Mouse (Mus musculus) cortical plate, adult 2 months (tissue): ENCODE measurements around the gene Lrrc2. TPM values are rescaled to one million over a fixed set of nuclear protein-coding genes. Genes with fewer than 3 reads are reported as not detected.

Source experiments
- H3K27ac ChIP-seq: fragments of 200-500 bp; 2 replicates; pipeline ENCODE4 v1.5.1; 2012; ENCODE audit warnings: low read length, control low read depth, inconsistent platforms; ENCODE audit not compliant: insufficient read depth
- H3K4me1 ChIP-seq: fragments of 200-500 bp; 2 replicates; pipeline ENCODE4 v1.6.1; 2011; ENCODE audit warnings: low read length; ENCODE audit not compliant: control insufficient read depth, insufficient read depth
- H3K4me3 ChIP-seq: fragments of 200-500 bp; 2 replicates; pipeline ENCODE4 v1.5.1; 2011; ENCODE audit warnings: mild to moderate bottlenecking, low read length, control low read depth; ENCODE audit not compliant: insufficient read depth
- CTCF ChIP-seq: fragments of 200-500 bp; IDR thresholded peaks from 2 replicates; pipeline ENCODE4 v1.5.1; 2011; ENCODE audit warnings: mild to moderate bottlenecking, control low read depth, low read length; ENCODE audit not compliant: insufficient read depth; ENCODE audit errors: extremely low read depth
- POLR2A ChIP-seq: fragments of 200-500 bp; IDR thresholded peaks from 2 replicates; pipeline ENCODE4 v1.6.1; 2011; ENCODE audit warnings: mild to moderate bottlenecking, low read length, control low read depth; ENCODE audit not compliant: insufficient read depth; ENCODE audit errors: extremely low read depth
- polyA plus RNA-seq: library from polyadenylated mRNA; depleted of rRNA; stranded (reverse); fragments of >200 nt; gene quantifications from 2 replicates; pipeline ENCODE4 v1.2.3, GENCODE M21; 2012

Gene Lrrc2
- polyA plus RNA-seq, 1 experiment: 1.3 TPM

- no peak overlapping the region for H3K27ac ChIP-seq
- TF ChIP-seq CTCF: no peak
- no peak for TF ChIP-seq POLR2A
- H3K4me3 ChIP-seq: no peak overlapping the region
- 0 out of 2 replicates have a peak, but pooled peaks cover 2% of the 10 kb centered on the region for H3K4me1 ChIP-seq
These were observed 34.2 kb downstream of the Lrrc2 start for GRCm38 (mm10) chr9:110985541-110985940.

GRCm38 (mm10) chr9:110985951-110986350 lies 34.6 kb downstream of the Lrrc2 start:
- TF ChIP-seq CTCF (no peak), POLR2A (no peak)
- no peak overlapping the region for H3K27ac ChIP-seq
- H3K4me3 ChIP-seq: no peak overlapping the region
- H3K4me1 ChIP-seq: 0 out of 2 replicates have a peak, but pooled peaks cover 2% of the 10 kb centered on the region

- TF ChIP-seq CTCF (no peak), POLR2A (no peak)
- no peak overlapping the region for H3K4me3 ChIP-seq
- no peak overlapping the region for H3K27ac ChIP-seq
- H3K4me1 ChIP-seq: 0 out of 2 replicates have a peak, but pooled peaks cover 2% of the 10 kb centered on the region
These were observed 36.0 kb downstream of the Lrrc2 start for GRCm38 (mm10) chr9:110987331-110987730.

DNA sequence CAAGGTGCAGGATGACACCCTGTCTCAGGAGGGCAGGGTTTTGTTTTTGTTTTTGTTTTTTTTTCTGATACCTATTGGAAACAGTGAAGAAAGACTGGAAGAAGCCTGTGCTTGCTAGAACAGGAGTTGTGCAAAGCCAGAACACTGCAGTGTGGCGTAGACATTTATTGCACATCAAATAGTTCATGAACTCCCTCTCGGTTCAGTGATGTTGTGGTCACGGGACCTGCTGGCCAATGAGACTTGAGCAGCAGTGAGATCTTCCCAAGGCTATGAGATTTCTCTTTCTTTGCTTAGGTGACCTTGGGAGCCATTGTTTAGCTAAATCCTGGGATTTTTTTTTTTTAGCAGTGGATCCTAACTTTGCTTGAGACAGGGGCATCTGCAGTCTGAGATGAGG lies 36.7 kb downstream of the Lrrc2 start:
- H3K4me1 ChIP-seq: no peaks in the 10 kb centered on the region
- TF ChIP-seq CTCF: no peak
- no peak for TF ChIP-seq POLR2A
- no peak overlapping the region for H3K4me3 ChIP-seq
- H3K27ac ChIP-seq: no peak overlapping the region

GRCm38 (mm10) chr9:110989141-110989540 lies 37.8 kb downstream of the Lrrc2 start:
- TF ChIP-seq CTCF (no peak), POLR2A (no peak)
- Histone ChIP-seq H3K4me3 (no peak overlapping the region), H3K27ac (no peak overlapping the region), H3K4me1 (no peaks in the 10 kb centered on the region)

- H3K27ac ChIP-seq: no peak overlapping the region
- no peak overlapping the region for H3K4me3 ChIP-seq
- no peaks in the 10 kb centered on the region for H3K4me1 ChIP-seq
- TF ChIP-seq CTCF (no peak), POLR2A (no peak)
These were observed 38.2 kb downstream of the Lrrc2 start for GRCm38 (mm10) chr9:110989543-110989942.

DNA sequence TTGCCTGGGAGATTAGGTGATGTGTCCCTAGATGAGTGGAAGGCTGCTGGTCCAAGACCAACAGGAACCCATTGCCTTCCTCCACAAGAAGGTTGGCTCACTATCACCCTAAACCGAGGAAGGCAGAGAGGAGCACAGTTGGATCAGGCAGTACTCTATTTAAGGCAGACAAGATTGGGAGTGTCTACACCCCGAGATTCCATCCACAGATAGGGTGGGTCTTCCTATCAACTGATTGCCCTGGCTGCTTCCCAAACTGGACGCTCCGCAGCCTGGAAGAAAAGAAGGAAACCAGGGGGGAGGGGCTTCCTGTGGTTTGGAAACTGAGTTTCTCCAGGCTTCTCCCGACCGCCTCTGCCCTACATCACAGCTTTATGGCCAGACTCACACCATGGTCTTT lies 38.9 kb downstream of the Lrrc2 start, which contains the start of gene Rtp3:
Gene Rtp3, minus strand, starts transcription at position 380 of the 400 bp plus-strand sequence.
- Histone ChIP-seq H3K27ac (no peak within 1 kb of the TSS), H3K4me1 (no peaks in the 10 kb centered on the region), H3K4me3 (no peak within 1 kb of the TSS)
- TF ChIP-seq POLR2A (no peak), CTCF (no peak)

DNA sequence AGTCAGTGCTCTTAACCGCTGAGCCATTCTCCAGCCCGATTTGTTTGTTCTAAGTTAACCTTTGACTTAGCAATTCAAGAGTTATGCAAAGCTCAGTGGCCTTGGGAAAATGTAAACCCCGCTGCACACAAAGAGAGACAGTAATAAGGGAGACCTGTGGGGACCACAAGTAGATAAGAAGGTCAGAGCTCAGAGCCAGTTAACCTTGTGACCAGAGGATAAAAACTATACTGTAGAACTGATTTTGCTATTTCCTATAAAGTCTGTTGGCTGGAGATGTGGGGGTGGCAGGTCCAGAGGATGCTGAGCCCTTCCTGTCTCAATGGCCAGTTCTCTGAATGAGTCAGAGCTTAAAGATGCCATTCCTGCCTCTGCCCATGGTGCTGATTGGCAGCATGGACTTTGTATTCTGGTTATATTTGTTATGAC lies 42.0 kb downstream of the Lrrc2 start:
- Histone ChIP-seq H3K4me3 (no peak overlapping the region), H3K27ac (no peak overlapping the region), H3K4me1 (no peaks in the 10 kb centered on the region)
- TF ChIP-seq POLR2A: no peak

- TF ChIP-seq POLR2A (peak; percentile 71), CTCF (no peak)
- Histone ChIP-seq H3K27ac (no peak overlapping the region), H3K4me1 (no peaks in the 10 kb centered on the region), H3K4me3 (peak overlapping the region; percentile 31)
These were observed 43.4 kb downstream of the Lrrc2 start for GRCm38 (mm10) chr9:110994716-110995172.

DNA sequence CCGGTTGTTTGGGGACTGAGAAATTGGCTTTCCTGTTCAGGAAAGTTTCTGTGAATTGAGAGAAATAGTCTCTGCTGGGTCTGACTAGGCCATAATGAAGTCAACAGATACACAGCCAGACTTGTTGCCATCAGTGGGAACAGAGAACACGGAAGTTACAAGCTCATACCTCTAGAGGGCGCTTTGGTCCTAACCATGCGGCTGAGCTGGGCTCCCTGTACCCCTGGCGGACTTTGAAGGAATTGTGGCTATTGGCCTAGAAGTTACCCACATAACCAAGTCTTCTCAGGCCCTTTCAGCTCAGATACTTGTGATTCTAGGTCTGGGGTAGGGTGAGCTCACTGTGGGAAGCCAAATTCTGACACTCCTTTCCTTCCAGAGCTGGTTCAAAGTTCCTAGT lies 45.9 kb downstream of the Lrrc2 start:
- no peaks in the 10 kb centered on the region for H3K4me1 ChIP-seq
- peak; percentile 100 for TF ChIP-seq CTCF
- TF ChIP-seq POLR2A: no peak
- H3K27ac ChIP-seq: no peak overlapping the region
- no peak overlapping the region for H3K4me3 ChIP-seq
